Mouse (Mus musculus): Measurements from ENCODE around the gene Grk6. TPM values are rescaled to one million over a fixed set of nuclear protein-coding genes. Genes with fewer than 3 reads are reported as not detected.

The Grk6 gene
- total RNA-seq, 4 experiments from 2014 or later = 36.0 to 55.3 (median 48.6) TPM

DNA sequence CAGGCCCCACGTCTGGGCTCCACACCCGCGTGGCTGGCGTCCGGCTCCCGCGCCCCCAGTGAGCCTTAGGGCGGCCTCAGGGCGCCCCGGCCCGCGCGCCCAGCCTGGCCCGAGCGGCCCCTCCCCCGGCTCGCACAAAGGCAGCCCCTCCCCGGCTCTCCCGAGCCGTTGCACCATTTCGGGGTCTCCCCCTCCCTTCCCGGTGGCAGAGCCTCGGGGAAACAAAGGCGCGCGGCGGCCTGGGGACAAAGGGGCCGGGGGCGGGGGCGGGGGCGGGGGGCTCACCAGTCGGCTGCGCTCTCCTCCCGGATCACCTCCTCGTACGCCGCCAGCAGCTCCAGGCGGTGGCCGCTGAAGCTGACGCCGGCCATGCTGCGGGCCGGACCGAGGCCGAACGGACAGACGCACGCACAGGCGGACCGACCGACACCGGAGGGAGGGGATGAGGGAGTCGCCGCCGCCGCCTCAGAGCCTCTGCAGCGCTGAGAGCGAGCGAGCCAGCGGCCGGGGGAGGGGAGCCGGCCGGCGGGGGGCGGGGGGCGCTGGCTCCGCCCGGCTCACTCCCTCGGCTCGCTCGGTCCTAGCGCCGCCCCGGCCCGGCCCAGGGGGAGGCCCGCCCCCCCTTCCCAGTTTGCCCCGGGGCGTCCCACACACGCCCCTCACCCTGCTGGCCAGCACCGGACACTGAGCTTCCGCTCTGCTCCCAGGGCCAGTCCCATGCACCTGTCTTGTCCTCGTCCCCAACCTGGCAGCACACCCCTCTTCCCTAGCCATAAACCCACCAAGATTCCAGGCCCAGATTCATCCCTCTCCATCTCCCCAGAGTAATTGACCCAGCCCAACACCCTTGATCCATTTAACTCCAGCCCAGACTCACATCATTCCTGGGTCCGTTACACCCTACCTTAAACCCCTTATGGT, 43.0 kb downstream of the Grk6 start, which contains the start of gene Dbn1:
TSS of gene Dbn1 (minus strand) at position 534 of the 921 bp plus-strand sequence.
- DNase-seq = no peak

DNA sequence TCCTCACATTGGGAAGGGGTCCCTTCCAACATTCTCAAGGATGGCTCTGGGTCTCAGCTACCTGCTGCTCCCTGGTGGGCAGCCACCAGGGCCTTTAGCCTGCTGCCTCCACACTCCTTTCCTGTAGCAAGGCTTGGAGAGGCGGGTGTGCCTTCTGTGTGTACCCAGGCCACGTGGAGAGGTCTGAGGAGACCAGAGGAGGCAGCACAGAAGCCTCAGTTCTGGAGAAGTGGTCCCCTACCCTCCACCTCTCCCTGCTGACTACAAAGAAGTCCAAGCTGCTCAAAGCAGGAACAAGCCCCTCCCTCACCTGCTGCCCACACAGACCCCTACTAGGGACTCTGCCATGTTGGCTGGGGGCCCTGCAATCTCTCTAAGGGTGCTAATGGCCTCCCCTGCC, 49.4 kb downstream of the Grk6 start:
- DNase-seq = no peak

DNA sequence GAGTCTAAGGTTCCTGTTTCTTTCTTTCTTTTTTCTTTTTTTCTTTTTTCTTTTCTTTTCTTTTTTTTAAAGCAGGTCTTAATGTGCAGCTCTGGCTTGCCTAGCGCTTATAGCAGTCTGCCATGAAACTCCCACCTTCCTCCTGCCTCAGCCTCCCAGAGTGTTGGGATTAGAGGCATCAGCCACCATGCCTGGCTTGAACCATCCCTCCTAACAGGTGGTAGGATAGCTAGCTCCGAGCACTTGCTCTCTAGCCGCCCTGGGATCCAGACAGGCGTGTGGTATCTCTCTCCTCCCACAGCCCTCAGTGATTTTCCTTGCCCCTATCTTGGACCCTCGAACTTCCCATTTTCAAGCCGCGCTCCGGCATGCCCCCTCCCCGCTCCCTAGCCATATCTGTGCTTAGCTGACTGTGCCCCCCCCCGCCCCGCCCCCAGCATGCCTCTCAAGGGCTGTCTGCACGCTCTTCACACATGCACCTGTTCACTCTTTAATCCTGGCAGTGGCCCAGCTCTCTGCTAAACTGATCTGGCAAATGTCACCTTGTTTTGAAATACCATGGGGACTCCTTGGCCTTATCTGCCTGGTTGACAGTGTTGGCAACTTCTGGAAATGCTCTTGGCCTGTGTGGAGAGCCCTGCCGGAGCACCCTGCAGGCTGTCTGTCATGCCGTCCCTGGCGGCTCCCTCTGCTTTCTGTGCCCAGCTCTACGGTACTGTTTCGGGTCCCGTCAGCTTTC, 50.2 kb downstream of the Grk6 start:
- DNase-seq = no peak

GRCm38 (mm10) chr13:55495702-55496101, 50.8 kb downstream of the Grk6 start:
- DNase-seq = no peak

DNA sequence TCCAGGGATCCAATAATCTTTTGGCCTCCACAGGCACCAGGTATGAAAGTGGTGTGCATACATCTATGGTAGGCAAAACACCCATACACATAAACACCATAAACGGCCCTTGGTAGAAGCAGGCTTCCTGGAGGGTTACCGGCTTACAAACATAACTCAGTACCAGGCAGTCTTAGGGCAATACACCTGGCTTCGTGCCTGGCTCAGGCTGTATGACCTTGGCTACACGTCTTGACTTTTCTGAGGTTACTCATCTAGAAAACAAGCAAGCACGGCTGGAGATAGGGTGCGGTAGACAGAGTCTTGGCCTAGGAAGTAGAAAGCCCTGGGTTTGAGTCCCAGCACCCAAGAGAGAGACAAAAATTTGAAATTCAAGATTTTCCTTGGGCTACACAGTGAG, 51.8 kb downstream of the Grk6 start:
- DNase-seq = no peak

DNA sequence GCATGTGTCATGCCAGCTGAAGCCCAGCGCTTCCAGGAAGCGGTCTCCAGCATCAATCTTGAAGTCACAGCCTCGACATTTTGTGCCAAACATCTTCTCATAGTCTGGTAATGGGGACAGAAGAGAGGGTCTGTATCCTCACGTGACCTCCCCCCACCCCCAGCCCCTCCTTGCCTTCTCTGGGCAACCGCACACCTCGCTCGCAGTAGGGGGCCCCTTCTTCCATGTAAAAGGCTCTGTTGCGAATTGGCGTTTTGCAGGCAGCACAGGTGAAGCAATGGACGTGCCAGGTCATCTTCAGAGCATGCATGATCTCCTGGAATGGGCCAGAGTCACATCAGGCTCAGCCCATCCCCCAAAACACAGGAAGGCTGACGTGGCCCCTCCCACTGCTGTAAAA, 54.0 kb downstream of the Grk6 start:
- no peak for DNase-seq

- DNase-seq = no peak
Observed at GRCm38 (mm10) chr13:55500575-55500974, 55.7 kb downstream of the Grk6 start.

DNA sequence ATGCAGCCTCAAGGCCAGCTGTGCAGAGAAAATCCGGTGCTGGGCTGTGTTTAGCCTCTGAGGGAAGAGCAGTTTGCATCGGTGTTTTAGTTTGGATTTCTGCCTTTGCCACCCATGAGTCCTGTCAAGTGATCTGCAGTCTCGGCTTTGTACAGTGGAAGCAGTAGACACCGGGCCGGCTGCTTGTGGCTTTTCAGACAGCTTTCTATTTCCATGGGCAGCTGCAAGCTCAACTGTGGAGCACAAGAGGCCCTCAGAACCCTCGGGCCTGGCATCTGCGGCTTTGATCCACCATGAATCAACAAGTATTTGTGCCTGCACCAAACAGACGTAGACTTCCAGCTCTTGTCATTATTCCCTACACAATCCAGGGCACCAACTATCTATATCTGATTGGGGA, 57.5 kb downstream of the Grk6 start:
- DNase-seq = no peak

DNA sequence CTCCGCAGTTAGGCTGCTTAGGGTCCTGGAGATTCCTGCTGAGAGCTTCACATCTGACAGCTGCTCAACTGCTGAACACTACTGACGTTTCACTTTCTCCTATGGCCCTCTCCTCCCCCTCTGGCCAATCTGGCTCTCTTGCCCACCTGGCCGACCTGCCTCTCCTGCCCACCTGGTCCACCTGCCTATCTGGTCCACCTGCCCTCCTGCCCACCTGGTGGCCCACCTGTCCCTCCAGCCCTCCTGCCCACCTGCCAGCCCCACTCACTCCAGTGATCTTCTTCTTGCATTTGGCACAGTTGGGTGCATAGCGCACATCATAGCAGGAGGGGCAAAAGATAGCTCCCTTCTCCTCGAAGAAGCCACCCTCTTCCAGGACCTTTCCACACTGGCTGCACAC, 59.5 kb downstream of the Grk6 start:
- DNase-seq = no peak

GRCm38 (mm10) chr13:55505810-55506209, 60.9 kb downstream of the Grk6 start:
- DNase-seq = no peak

GRCm38 (mm10) chr13:55506697-55507096, 61.8 kb downstream of the Grk6 start:
- no peak for DNase-seq

- DNase-seq = no peak
Observed at GRCm38 (mm10) chr13:55507877-55508276, 63.0 kb downstream of the Grk6 start.

GRCm38 (mm10) chr13:55508531-55508930, 63.7 kb downstream of the Grk6 start:
- DNase-seq = no peak

DNA sequence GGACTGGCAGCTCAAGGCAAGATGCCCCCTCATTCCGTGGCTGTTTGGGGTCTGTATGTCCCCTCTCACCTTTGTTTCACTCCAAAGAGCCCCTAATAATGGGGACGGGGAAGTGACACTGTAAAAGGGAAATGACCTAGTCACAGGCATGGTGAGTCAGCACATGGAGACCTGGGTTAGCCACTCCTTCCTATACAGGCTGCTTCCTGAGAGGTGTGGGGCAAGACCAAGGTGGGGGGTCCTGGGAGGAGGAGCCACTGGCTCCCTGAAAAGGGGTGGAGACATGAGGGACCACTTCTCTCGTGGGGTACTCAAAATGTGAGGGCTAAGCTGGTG, 65.4 kb downstream of the Grk6 start:
- DNase-seq = no peak

Small RNAs within 50 kb of the gene (microRNA-seq; reads per million reads assigned to microRNA genes)
- 1.0 to 1.2 reads per million in 2 experiments for gene Mir6943
- gene Mir6944 = 0.67 to 1.2 reads per million in 2 experiments
- 0.88 to 1.0 reads per million in 2 experiments for gene Mir6945

Other genes starting within 250 kb of the Grk6 start
- 100 to 1,000 TPM in 2 of 4 experiments, 10 to 100 TPM in 2; 84.9 to 139 (median 113) TPM for gene Nsd1, start 235.3 kb upstream of the Grk6 start, total RNA-seq (2022)
- gene Prelid1, start 124.6 kb upstream of the Grk6 start, total RNA-seq (2022) = 100 to 1,000 TPM; 146 to 172 (median 162) TPM
- 100 to 1,000 TPM in 1 of 4 experiments, 10 to 100 TPM in 3; 62.0 to 102 (median 88.6) TPM for gene Rab24, start 123.1 kb upstream of the Grk6 start, total RNA-seq (2022)
- gene Mxd3, start 115.2 kb upstream of the Grk6 start, total RNA-seq (2022) = 1 to 10 TPM in 2 of 4 experiments, under 1 TPM in 2; 0.30 to 1.9 (median 1.1) TPM
- gene Lman2, start 82.3 kb upstream of the Grk6 start, total RNA-seq (2022) = 100 to 1,000 TPM; 112 to 127 (median 118) TPM
- gene Rgs14, start 75.3 kb upstream of the Grk6 start, total RNA-seq (2022) = 1 to 10 TPM in 1 of 4 experiments, under 1 TPM in 3; 0.45 to 1.8 (median 0.88) TPM
- gene Slc34a1, start 46.9 kb upstream of the Grk6 start, total RNA-seq (2022) = not detected
- not detected for gene Pfn3, start 29.8 kb upstream of the Grk6 start, total RNA-seq (2022)
- under 1 TPM in 3 of 4 experiments, not detected in 1; 0.17 to 0.71 (median 0.43) TPM for gene F12, start 18.3 kb upstream of the Grk6 start, total RNA-seq (2022)
- 1 to 10 TPM; 2.3 to 4.3 (median 3.7) TPM for gene Prr7, start 19.2 kb downstream of the Grk6 start, total RNA-seq (2022)
- gene Dbn1, start 43.0 kb downstream of the Grk6 start, total RNA-seq (2022) = 10 to 100 TPM; 13.6 to 33.8 (median 24.0) TPM
- 10 to 100 TPM; 10.9 to 23.8 (median 18.3) TPM for gene Pdlim7, start 68.6 kb downstream of the Grk6 start, total RNA-seq (2022)
- 1 to 10 TPM; 4.0 to 7.2 (median 4.7) TPM for gene Dok3, start 84.2 kb downstream of the Grk6 start, total RNA-seq (2022)
- gene Ddx41, start 91.6 kb downstream of the Grk6 start, total RNA-seq (2022) = 10 to 100 TPM; 47.0 to 58.7 (median 52.7) TPM
- gene Fam193b, start 126.0 kb downstream of the Grk6 start, total RNA-seq (2022) = 100 to 1,000 TPM in 1 of 4 experiments, 10 to 100 TPM in 3; 47.1 to 102 (median 72.8) TPM
- 100 to 1,000 TPM; 177 to 220 (median 189) TPM for gene Tmed9, start 128.7 kb downstream of the Grk6 start, total RNA-seq (2022)
- 10 to 100 TPM; 14.9 to 18.5 (median 16.5) TPM for gene B4galt7, start 154.8 kb downstream of the Grk6 start, total RNA-seq (2022)
- 10 to 100 TPM; 30.2 to 44.0 (median 35.5) TPM for gene Caml, start 177.9 kb downstream of the Grk6 start, total RNA-seq (2022)
- gene Ddx46, start 190.0 kb downstream of the Grk6 start, total RNA-seq (2022) = 10 to 100 TPM; 29.1 to 58.6 (median 48.5) TPM
- gene B230219D22Rik, start 248.1 kb downstream of the Grk6 start, total RNA-seq (2022) = 10 to 100 TPM; 60.0 to 63.6 (median 61.4) TPM